Mouse (Mus musculus): ENCODE data around the gene Ttc9. TPM values are rescaled to one million over a fixed set of nuclear protein-coding genes. Genes with fewer than 3 reads are reported as not detected.

Ttc9 gene
- total RNA-seq (2021): 1 to 10 TPM; 6.0 to 8.9 TPM
- long read RNA-seq, experiment 1, partial matches to known transcripts: 0 of 2 reads
- long read RNA-seq, experiment 1, other reads (novel, unspliced or antisense): 0 of 2 reads
- long read RNA-seq, experiment 2, transcript Ttc9-201 (3 exons, 2,042 nt): major isoform, 7 of 7 reads
- long read RNA-seq, experiment 2, partial matches to known transcripts: 0 of 7 reads
- long read RNA-seq, experiment 2, other reads (novel, unspliced or antisense): 0 of 7 reads

DNA sequence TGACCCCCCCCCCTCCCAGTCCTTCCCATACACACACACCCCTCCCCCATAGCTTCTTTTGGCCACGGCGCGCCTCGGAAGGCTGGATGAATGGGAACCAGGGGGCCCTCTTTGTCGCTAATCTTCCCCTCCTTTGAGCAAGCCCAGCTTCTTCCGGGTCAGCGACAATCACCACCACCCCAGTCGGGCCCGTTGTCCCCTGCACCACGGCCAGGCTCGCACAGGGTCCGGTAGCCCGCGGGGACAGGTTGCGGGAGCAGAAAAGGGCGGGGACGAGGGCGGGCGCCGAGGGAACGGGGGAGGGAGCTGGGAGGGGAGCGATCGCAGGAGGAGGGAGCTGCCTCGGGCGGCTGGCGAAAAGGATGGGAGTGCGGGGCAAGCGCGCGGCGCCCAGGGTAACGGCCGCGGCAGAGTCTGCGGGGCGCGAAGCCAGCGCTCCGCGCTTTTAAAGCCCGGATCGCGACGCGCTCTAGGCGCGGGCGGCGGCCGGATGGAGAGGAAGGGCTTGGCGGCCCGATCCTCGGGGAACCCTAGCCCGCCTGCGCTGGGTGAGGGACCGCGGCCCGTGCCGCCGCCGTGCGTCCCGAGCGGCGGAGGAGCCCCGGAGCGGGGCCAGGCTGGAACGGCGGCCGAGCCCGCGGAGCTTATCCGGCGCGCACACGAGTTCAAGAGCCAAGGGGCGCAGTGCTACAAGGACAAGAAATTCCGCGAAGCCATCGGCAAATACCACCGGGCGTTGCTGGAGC is at the start of gene Ttc9:
Gene Ttc9 (plus strand): TSS at position 335 of the 746 bp plus-strand sequence.
- no peak for DNase-seq (ENCODE audit: low spot score)

GRCm38 (mm10) chr12:81594902-81595671 is 36.0 kb upstream of the Ttc9 start, which contains the start of gene Med6:
Gene Med6 (minus strand): TSS chr12:81595008.
- DNase-seq (ENCODE audit: low spot score): peak; percentile 95

DNA sequence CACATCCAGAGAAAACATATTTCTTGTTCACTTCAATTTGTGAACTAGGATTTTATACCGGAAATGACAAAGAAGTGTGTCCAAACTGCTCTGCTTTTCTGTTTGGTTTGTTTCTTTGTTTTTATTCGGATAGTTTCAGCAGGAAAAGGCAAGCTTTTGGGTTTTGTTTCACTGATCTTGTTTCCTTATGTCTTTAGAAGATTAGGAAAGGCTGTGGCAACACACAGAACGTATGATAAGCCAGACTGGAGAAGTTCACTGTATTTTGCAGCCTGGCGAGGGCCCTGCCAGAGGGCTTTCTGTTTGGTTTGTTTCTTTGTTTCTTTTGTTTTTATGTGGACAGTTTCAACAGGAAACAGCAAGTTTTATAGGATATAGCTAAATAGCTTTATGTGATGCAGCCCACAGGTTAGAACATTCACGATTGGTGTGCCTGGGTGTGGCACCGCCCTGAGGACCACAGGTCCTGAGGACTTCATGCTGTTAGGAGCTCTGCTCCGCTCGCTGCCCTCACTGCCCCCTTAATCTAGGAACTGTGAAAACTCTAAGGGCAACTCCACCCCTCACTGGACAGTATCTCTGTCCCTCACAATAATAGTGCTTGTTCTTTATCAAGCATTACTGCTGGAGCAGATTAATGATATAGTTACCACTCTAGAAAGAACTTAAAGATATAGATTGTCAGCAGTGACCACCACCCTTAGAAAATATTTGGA is 34.3 kb upstream of the Ttc9 start:
- no peak for DNase-seq (ENCODE audit: low spot score)

DNA sequence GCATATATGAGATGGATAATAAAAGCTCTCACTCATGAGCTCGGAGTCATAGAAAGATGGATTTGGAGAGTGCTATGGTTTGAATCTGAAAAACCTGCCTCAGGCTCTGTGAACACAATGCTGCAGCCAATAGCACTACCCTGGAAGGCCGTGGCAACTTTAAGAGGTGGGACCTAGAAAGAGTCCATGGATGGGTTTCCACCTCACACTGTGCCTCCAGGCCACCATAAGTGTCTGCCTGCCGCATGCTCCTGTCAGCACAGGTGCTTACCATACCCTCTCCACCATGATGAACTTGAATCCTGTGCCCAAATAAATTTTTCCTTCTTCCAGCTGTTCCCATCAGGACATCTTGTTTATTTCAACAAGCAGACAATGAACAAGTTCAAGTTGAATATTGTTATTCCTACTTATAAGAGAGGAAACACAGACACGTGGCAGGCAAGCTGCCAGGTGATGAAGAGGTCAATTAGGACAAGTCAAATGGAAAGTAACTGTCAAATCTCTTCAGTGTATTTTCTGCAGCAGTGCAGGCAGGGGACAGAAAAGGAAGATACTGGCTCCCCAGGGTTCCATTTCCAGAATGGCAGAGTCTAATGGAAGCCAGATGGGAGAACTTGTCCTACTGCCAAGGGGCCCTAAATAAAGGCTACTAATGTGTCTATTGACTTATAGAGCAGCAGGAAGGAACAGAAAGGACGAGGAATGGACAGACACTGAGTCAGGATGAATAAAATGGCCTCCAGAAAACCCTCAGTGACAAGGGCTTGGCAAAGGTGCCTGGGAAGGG is 25.9 kb upstream of the Ttc9 start:
- DNase-seq (ENCODE audit: low spot score): no peak

GRCm38 (mm10) chr12:81609445-81609844 is 21.6 kb upstream of the Ttc9 start:
- DNase-seq (ENCODE audit: low spot score): no peak

DNA sequence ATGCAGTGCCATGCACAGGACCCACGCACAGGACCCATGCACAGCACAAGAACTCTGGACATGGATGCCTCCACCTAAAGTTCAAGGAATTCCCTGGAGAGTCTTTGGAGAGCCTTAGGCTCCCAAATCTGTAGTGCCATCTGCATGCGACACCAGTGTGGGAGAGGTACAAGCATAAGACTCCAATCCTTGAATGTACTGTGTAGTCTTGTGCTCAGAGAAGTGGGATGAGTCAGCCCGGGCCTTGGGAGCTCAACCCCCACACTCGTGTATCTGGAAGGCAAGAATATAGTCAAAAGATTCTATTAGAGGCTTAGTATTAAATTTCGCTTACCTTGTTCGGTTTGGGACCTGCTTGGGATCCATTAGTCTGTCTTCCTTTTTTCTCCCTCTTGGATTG is 15.2 kb upstream of the Ttc9 start:
- DNase-seq (ENCODE audit: low spot score): no peak

GRCm38 (mm10) chr12:81616980-81617379 is 14.1 kb upstream of the Ttc9 start:
- no peak for DNase-seq (ENCODE audit: low spot score)

DNA sequence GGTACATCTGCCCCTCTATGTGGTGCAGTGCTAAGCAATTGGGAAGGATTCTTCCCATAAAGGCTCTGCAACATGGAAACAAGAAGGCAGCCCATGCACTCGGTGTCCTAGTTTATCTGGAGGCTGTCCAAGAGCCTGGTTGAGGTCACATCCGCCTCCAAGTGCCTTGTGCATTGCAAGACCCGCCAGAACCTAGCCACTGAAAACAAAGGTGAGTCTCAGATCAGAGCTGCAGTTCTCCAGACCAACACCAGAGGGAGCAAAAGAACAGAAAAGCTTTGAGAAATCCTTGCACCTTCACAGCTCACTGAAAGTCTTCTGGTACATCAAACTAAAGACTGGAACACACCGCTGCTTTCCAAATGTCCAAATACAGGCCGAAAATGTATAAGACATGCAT is 11.7 kb upstream of the Ttc9 start:
- DNase-seq (ENCODE audit: low spot score): peak; percentile 63

- DNase-seq (ENCODE audit: low spot score): no peak
These were observed 7.7 kb upstream of the Ttc9 start for GRCm38 (mm10) chr12:81623377-81623776.

- DNase-seq (ENCODE audit: low spot score): no peak
These were observed 4.7 kb upstream of the Ttc9 start for GRCm38 (mm10) chr12:81626226-81626861.

DNA sequence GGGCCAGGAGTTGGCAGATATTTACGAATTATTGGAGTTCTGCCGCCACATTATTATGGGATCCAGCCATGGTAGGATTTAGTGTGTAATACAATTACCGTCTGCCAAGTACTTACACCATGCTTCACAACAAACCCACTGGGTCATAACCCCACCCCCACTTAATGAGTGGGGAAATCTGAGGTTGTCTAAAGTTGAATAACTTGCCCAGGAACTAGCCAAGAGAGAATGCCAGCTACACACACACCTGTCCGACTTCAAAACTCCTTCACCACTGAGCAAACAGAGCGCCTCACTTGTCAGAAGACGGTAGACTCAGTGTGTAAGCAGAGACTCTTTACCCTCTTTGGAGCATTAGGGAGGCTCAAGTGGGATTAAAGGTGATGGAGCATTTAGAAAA is 3.6 kb upstream of the Ttc9 start:
- DNase-seq (ENCODE audit: low spot score): no peak

DNA sequence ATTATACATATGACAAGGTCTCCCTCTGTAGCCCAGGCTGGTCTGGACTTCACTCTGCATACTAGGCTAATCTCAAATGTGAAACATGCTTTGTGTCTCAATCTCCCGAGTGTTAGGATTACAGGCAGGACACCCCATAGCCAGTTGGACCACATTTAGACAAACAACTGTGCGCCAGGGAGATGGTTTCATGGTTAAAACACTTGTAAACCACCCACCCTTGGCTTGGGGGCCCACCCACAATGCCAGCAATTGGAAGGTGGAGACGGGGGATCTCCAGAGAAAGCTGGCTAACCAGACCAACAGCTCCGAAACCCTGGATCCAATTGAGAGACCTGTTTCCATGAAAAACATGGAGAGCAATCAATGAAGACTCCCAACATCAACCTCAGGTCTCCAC is 3.0 kb upstream of the Ttc9 start:
- DNase-seq (ENCODE audit: low spot score): no peak

DNA sequence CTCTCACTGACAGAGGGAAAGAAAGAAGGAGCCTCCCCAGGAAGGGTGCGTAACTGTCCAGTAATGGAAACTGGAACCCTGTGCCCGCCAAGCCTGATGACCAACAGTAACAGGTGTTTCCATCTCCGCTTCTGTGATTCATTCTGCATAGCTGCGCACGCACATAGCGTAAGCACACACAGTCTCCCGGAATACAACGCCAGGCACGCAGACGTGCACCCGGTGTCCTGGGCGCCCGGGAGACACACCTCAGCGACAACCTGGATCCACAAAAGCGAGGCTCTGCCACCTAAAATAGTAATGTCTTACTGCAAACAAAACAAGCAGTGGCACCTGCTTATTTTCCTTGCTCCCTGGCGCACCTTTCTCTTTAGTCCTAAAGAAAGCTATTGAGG is 532 bp upstream of the Ttc9 start:
- peak; percentile 59 for DNase-seq (ENCODE audit: low spot score)

- no peak for DNase-seq (ENCODE audit: low spot score)
These were observed 782 bp downstream of the Ttc9 start for GRCm38 (mm10) chr12:81631661-81632401.

GRCm38 (mm10) chr12:81633246-81633645 is 2.2 kb downstream of the Ttc9 start:
- no peak for DNase-seq (ENCODE audit: low spot score)

DNA sequence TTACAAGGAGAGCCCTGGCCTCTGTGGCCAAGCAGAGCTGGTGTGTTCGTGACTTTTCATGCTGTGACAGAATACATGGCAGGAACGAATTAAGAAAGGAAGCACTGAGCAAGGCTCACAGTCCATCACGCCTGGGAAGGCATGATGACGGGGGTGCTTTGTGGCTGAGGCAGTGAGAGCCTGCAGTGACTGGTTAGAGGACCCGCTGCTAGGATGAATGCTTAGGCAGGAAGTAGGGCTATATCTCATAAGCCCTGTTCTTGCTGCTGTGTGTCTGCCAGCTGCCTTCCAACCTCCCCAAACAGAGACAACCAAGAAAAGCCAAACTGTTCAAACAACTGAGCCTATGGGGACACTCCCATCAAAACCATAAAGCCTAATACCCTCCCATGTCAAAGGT is 9.6 kb downstream of the Ttc9 start:
- DNase-seq (ENCODE audit: low spot score): no peak

DNA sequence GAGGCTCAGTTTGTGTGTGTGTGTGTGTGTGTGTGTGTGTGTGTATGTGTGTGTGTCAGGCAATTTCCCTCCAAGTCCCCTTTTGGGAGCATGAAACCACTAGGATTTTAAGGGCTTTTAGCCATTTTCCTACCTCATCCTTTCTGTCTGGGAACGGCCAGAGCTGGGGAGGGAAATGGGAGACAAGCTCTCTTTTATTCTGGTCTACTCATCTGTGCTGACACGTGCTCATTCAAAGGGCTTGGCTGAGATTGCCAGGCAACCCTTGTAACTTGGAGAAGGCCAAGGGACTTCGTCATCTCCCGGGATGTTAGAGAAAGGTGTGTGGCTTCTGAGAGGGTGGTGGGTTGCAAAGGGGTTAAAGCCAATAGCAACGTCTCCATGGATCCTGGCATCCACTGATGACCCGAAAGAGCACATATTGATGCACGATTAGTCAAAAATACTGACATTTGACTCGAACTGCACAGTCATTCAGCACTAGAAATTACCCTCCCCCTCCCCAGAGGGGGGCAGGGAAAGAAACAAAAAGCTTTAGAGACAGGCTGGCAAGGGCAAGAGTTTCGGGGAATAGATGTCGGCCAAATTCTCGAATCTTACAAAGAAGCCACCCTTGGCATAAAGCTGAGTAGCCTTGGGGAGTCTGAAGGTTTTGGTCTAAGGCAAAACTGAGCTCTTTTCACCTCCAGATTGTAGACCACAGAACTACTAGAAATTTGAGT is 11.5 kb downstream of the Ttc9 start:
- DNase-seq (ENCODE audit: low spot score): no peak

- DNase-seq (ENCODE audit: low spot score): no peak
These were observed 15.8 kb downstream of the Ttc9 start for GRCm38 (mm10) chr12:81646811-81647210.

- DNase-seq (ENCODE audit: low spot score): peak; percentile 69
These were observed 22.3 kb downstream of the Ttc9 start for GRCm38 (mm10) chr12:81653344-81653743.
